Mouse (Mus musculus): Measurements from ENCODE around the gene Dnajb4.
A peak's percentile ranks its signal among the peaks of the same experiment; 100 is the strongest.

Dnajb4 gene

GRCm38 (mm10) chr3:152209967-152210634 lies at the start of gene Dnajb4, which contains the start of gene Fubp1:
Gene Dnajb4, minus strand, starts transcription at chr3:152210302.
Gene Fubp1, plus strand, starts transcription at chr3:152210422.
- peak; percentile 99 for DNase-seq

GRCm38 (mm10) chr3:152259409-152259808 lies 49.3 kb upstream of the Dnajb4 start:
- peak; percentile 76 for DNase-seq

GRCm38 (mm10) chr3:152257528-152257927 lies 47.4 kb upstream of the Dnajb4 start:
- DNase-seq = no peak

- no peak for DNase-seq
Observed at GRCm38 (mm10) chr3:152250487-152250886, 40.4 kb upstream of the Dnajb4 start.

- DNase-seq = no peak
Observed at GRCm38 (mm10) chr3:152247708-152248107, 37.6 kb upstream of the Dnajb4 start.

- no peak for DNase-seq
Observed at GRCm38 (mm10) chr3:152245273-152245910, 35.3 kb upstream of the Dnajb4 start.

- no peak for DNase-seq
Observed at GRCm38 (mm10) chr3:152243304-152243703, 33.2 kb upstream of the Dnajb4 start.

GRCm38 (mm10) chr3:152241098-152241497 lies 31.0 kb upstream of the Dnajb4 start:
- DNase-seq = no peak

GRCm38 (mm10) chr3:152239592-152239991 lies 29.5 kb upstream of the Dnajb4 start:
- DNase-seq = no peak

- peak; percentile 47 for DNase-seq
Observed at GRCm38 (mm10) chr3:152238836-152239235, 28.7 kb upstream of the Dnajb4 start.

GRCm38 (mm10) chr3:152235805-152236204 lies 25.7 kb upstream of the Dnajb4 start:
- no peak for DNase-seq

- DNase-seq = no peak
Observed at GRCm38 (mm10) chr3:152235238-152235637, 25.1 kb upstream of the Dnajb4 start.

GRCm38 (mm10) chr3:152231333-152232100 lies 21.4 kb upstream of the Dnajb4 start:
- no peak for DNase-seq

- no peak for DNase-seq
Observed at GRCm38 (mm10) chr3:152229271-152229670, 19.2 kb upstream of the Dnajb4 start.

- no peak for DNase-seq
Observed at GRCm38 (mm10) chr3:152228843-152229242, 18.7 kb upstream of the Dnajb4 start.

- DNase-seq = peak; percentile 37
Observed at GRCm38 (mm10) chr3:152225906-152226305, 15.8 kb upstream of the Dnajb4 start.

GRCm38 (mm10) chr3:152224918-152225317 lies 14.8 kb upstream of the Dnajb4 start:
- no peak for DNase-seq

GRCm38 (mm10) chr3:152213416-152213815 lies 3.3 kb upstream of the Dnajb4 start:
- no peak for DNase-seq

- DNase-seq = no peak
Observed at GRCm38 (mm10) chr3:152211731-152212279, 1.7 kb upstream of the Dnajb4 start.

GRCm38 (mm10) chr3:152210728-152211391 lies 758 bp upstream of the Dnajb4 start:
- peak; percentile 69 for DNase-seq

- DNase-seq = peak; percentile 59
Observed at GRCm38 (mm10) chr3:152209177-152209966, 730 bp downstream of the Dnajb4 start.
